Mouse (Mus musculus) CH12.LX (cell line): ENCODE measurements at regions not wholly inside any gene's neighbourhood (a gene's known extent, or its start where the extent isn't known, plus 50 kb on each side); places are given as distances from the start of the nearest gene placed in this dataset.

Experiments used
- DNase-seq: peaks from one replicate; pipeline ENCODE4 v3.0.0-alpha.2; 2013; ENCODE audit errors: extremely low read depth
- H3K27ac ChIP-seq: 2 replicates; pipeline ENCODE4 v1.5.1; 2012; ENCODE audit warnings: low read depth, mild to moderate bottlenecking, control low read depth, moderate library complexity; ENCODE audit not compliant: insufficient read depth
- H3K27me3 ChIP-seq: replicated peaks from 2 replicates; pipeline ENCODE3; 2012; ENCODE audit warnings: inconsistent platforms
- H3K36me3 ChIP-seq, 2 experiments: replicated peaks in 1 of 2; 2 replicates each; pipeline versions ENCODE3 to v1.6.1; 2012; ENCODE audit warnings: inconsistent platforms in 1 of 2, low read length in 1 of 2, mild to moderate bottlenecking in 1 of 2, mixed read lengths in 1 of 2, moderate library complexity in 1 of 2; ENCODE audit not compliant: control insufficient read depth in 1 of 2, insufficient read depth in 1 of 2
- H3K4me1 ChIP-seq, 2 experiments: 2 replicates each; pipeline ENCODE4 v1.6.1; 2012; ENCODE audit warnings: inconsistent platforms in 1 of 2, moderate library complexity in 1 of 2; ENCODE audit not compliant: insufficient read depth in 2 of 2, control insufficient read depth in 1 of 2
- H3K4me2 ChIP-seq: 2 replicates; pipeline ENCODE4 v1.6.1; 2012; ENCODE audit warnings: low read depth, mild to moderate bottlenecking, control low read depth; ENCODE audit not compliant: poor library complexity, insufficient read depth, severe bottlenecking
- H3K4me3 ChIP-seq, 3 experiments: fragments of 150-350 bp in 1 of 3; sonication (generic) in 1 of 3; replicated peaks in 1 of 3; 2 replicates each; pipeline versions ENCODE3 to v1.5.1; 2011 to 2012; ENCODE audit warnings: low read depth in 2 of 3, low read length in 2 of 3, mild to moderate bottlenecking in 2 of 3, moderate library complexity in 2 of 3, control low read depth in 1 of 3, improper control_type of control experiment in 1 of 3, inconsistent platforms in 1 of 3, mixed read lengths in 1 of 3; ENCODE audit not compliant: poor library complexity in 1 of 3
- H3K79me2 ChIP-seq: replicated peaks from 2 replicates; pipeline ENCODE4 v1.6.1; 2012; ENCODE audit warnings: mild to moderate bottlenecking, moderate library complexity; ENCODE audit not compliant: control insufficient read depth, poor library complexity, insufficient read depth, severe bottlenecking; ENCODE audit errors: extremely low read depth
- H3K9ac ChIP-seq: 2 replicates; pipeline ENCODE4 v1.6.1; 2012; ENCODE audit warnings: low read depth, mild to moderate bottlenecking, control low read depth, moderate library complexity; ENCODE audit not compliant: insufficient read depth
- H3K9me3 ChIP-seq: replicated peaks from 2 replicates; pipeline ENCODE3; 2012; ENCODE audit warnings: low read length, inconsistent platforms, mixed read lengths
- BHLHE40 ChIP-seq: IDR thresholded peaks from 2 replicates; pipeline ENCODE4 v1.6.1; 2011; ENCODE audit warnings: mild to moderate bottlenecking, low read depth, low read length, improper control_type of control experiment
- CHD1 ChIP-seq: IDR thresholded peaks from 2 replicates; pipeline ENCODE4 v1.6.1; 2012; ENCODE audit warnings: low read depth, low read length, improper control_type of control experiment, inconsistent platforms
- CTCF ChIP-seq, 2 experiments: IDR thresholded peaks in 1 of 2; conservative IDR thresholded peaks in 1 of 2; 2 replicates each; pipeline ENCODE4 v1.5.1; 2011 to 2012; ENCODE audit warnings: low read depth in 2 of 2, low read length in 2 of 2, improper control_type of control experiment in 1 of 2, inconsistent platforms in 1 of 2, mild to moderate bottlenecking in 1 of 2, moderate library complexity in 1 of 2
- E2F4 ChIP-seq: IDR thresholded peaks from 2 replicates; pipeline ENCODE4 v1.6.1; 2011; ENCODE audit warnings: low read depth, low read length, improper control_type of control experiment; ENCODE audit not compliant: insufficient replicate concordance
- EP300 ChIP-seq: IDR thresholded peaks from 2 replicates; pipeline ENCODE4 v1.6.1; 2011; ENCODE audit warnings: low read length, improper control_type of control experiment
- ETS1 ChIP-seq: conservative IDR thresholded peaks from 2 replicates; pipeline ENCODE4 v1.6.1; 2012; ENCODE audit warnings: low read depth, mild to moderate bottlenecking, inconsistent platforms, low read length, improper control_type of control experiment, moderate library complexity
- HCFC1 ChIP-seq: IDR thresholded peaks from 2 replicates; pipeline ENCODE4 v1.6.1; 2012; ENCODE audit warnings: low read depth, mild to moderate bottlenecking, inconsistent platforms, low read length, improper control_type of control experiment
- IRF4 ChIP-seq: IDR thresholded peaks from 2 replicates; pipeline ENCODE4 v1.6.1; 2014; ENCODE audit warnings: low read depth, mild to moderate bottlenecking, inconsistent platforms, low read length, improper control_type of control experiment
- JUN ChIP-seq: IDR thresholded peaks from 2 replicates; pipeline ENCODE4 v1.6.1; 2011; ENCODE audit warnings: low read depth, mild to moderate bottlenecking, low read length, improper control_type of control experiment, moderate library complexity; ENCODE audit not compliant: insufficient read depth
- JUND ChIP-seq: conservative IDR thresholded peaks from 2 replicates; pipeline ENCODE4 v1.6.1; 2011; ENCODE audit warnings: low read depth, low read length, improper control_type of control experiment
- KAT2A ChIP-seq: IDR thresholded peaks from 2 replicates; pipeline ENCODE4 v1.6.1; 2012; ENCODE audit warnings: low read length, improper control_type of control experiment, inconsistent platforms; ENCODE audit not compliant: insufficient replicate concordance
- MAFK ChIP-seq: IDR thresholded peaks from 2 replicates; pipeline ENCODE4 v1.6.1; 2011; ENCODE audit warnings: low read length, improper control_type of control experiment; ENCODE audit not compliant: insufficient replicate concordance
- MEF2A ChIP-seq: IDR thresholded peaks from 2 replicates; pipeline ENCODE4 v1.6.1; 2014; ENCODE audit warnings: low read depth, mild to moderate bottlenecking, inconsistent platforms, low read length, improper control_type of control experiment, borderline replicate concordance
- MYC ChIP-seq: IDR thresholded peaks from 2 replicates; pipeline ENCODE4 v1.6.1; 2011; ENCODE audit warnings: low read depth, mild to moderate bottlenecking, improper control_type of control experiment, low read length
- NELFE ChIP-seq: IDR thresholded peaks from 2 replicates; pipeline ENCODE4 v1.6.1; 2011; ENCODE audit warnings: low read depth, low read length, improper control_type of control experiment
- NRF1 ChIP-seq: IDR thresholded peaks from 2 replicates; pipeline ENCODE4 v1.6.1; 2014; ENCODE audit warnings: low read depth, mild to moderate bottlenecking, inconsistent platforms, low read length, improper control_type of control experiment, moderate library complexity
- PAX5 ChIP-seq: IDR thresholded peaks from 2 replicates; pipeline ENCODE4 v1.6.1; 2012; ENCODE audit warnings: low read length, inconsistent platforms, mixed read lengths
- RAD21 ChIP-seq: IDR thresholded peaks from 2 replicates; pipeline ENCODE4 v1.6.1; 2011; ENCODE audit warnings: low read depth, mild to moderate bottlenecking, low read length, improper control_type of control experiment, moderate library complexity
- SMC3 ChIP-seq: IDR thresholded peaks from 2 replicates; pipeline ENCODE4 v1.6.1; 2011; ENCODE audit warnings: low read depth, low read length, improper control_type of control experiment
- TBP ChIP-seq: conservative IDR thresholded peaks from 2 replicates; pipeline ENCODE4 v1.6.1; 2011; ENCODE audit warnings: low read depth, low read length, improper control_type of control experiment
- TCF12 ChIP-seq: IDR thresholded peaks from 2 replicates; pipeline ENCODE4 v1.6.1; 2014; ENCODE audit warnings: low read depth, mild to moderate bottlenecking, inconsistent platforms, low read length, improper control_type of control experiment
- UBTF ChIP-seq: IDR thresholded peaks from 2 replicates; pipeline ENCODE4 v1.6.1; 2012; ENCODE audit warnings: low read depth, mild to moderate bottlenecking, inconsistent platforms, low read length, improper control_type of control experiment, moderate library complexity
- USF1 ChIP-seq: IDR thresholded peaks from 2 replicates; pipeline ENCODE4 v1.6.1; 2014; ENCODE audit warnings: low read depth, mild to moderate bottlenecking, inconsistent platforms, low read length, improper control_type of control experiment
- USF2 ChIP-seq: conservative IDR thresholded peaks from 2 replicates; pipeline ENCODE4 v1.6.1; 2011; ENCODE audit warnings: low read depth, low read length, improper control_type of control experiment
- ZC3H11A ChIP-seq: IDR thresholded peaks from 2 replicates; pipeline ENCODE4 v1.6.1; 2012; ENCODE audit warnings: low read depth, mild to moderate bottlenecking, inconsistent platforms, low read length, improper control_type of control experiment
- ZKSCAN1 ChIP-seq: IDR thresholded peaks from 2 replicates; pipeline ENCODE4 v1.6.1; 2012; ENCODE audit warnings: low read depth, inconsistent platforms, low read length, improper control_type of control experiment, borderline replicate concordance
- dilution Hi-C: fragments of 300-500 bp; cut with MboI; formaldehyde crosslinking; loops from 2 replicates; pipeline ENCODE4 v1.14.3; 2020; ENCODE audit warnings: low sequenced_read_pairs; ENCODE audit not compliant: extremely low pct_unique_long_range_greater_than_20kb, extremely low pct_ligation_motif_present
- in situ Hi-C: fragments of 300-500 bp; cut with MboI; formaldehyde crosslinking; loops from 3 replicates; pipeline ENCODE4 v1.14.3; 2019; ENCODE audit warnings: low sequenced_read_pairs, low pct_ligation_motif_present, low pct_unique_long_range_greater_than_20kb, mixed read lengths

DNA sequence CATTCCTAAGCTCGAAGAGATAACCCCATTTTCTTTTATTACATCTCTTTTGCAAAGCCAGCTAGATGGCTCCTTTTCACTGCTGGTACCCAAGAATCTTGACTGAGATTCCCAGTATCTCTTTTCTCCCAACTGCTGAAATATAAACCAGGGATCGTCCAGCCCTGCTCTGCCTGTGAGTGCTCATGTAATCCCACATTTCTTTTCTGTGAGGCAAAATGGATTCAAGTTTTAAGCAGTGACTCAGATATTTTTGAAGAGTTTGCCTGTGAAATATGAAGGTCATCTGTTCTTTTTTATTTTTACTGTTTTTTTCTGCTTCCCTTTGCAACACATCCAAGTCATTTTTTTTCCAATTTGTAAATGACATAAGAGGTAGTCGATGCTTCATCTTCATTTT lies 363.2 kb upstream of the Sphkap start:
- H3K4me1 ChIP-seq, result no peaks in the 10 kb centered on the region
- H3K27me3 ChIP-seq, result no peaks in the 10 kb centered on the region
- dilution Hi-C loops, result no loop called here
- H3K36me3 ChIP-seq, result no peaks in the 10 kb centered on the region
- no peak overlapping the region for H3K27ac ChIP-seq
- no peak overlapping the region for H3K4me3 ChIP-seq
- no peak for DNase-seq
- TF ChIP-seq BHLHE40, result no peak
- no peak for TF ChIP-seq USF1
- TF ChIP-seq ZKSCAN1, result no peak
- TF ChIP-seq MYC, result no peak
- no peak for TF ChIP-seq TCF12
- TF ChIP-seq EP300, result no peak
- no peak for TF ChIP-seq ETS1
- no peak for TF ChIP-seq IRF4
- TF ChIP-seq NELFE, result no peak
- TF ChIP-seq USF2, result no peak
- TF ChIP-seq CTCF (conservative IDR thresholded peaks at IDR 0.05 in 1 of 2, IDR thresholded peaks at IDR 0.05 in 1 of 2; ENCODE audit: low read depth in 2 of 2, low read length in 2 of 2), result no peak
- no peak for TF ChIP-seq KAT2A
- TF ChIP-seq MAFK, result no peak
- no peak for TF ChIP-seq NRF1
- no peak for TF ChIP-seq RAD21
- no peak for TF ChIP-seq CHD1
- TF ChIP-seq SMC3, result no peak
- TF ChIP-seq JUN, result no peak
- no peak for TF ChIP-seq ZC3H11A
- TF ChIP-seq HCFC1, result no peak
- no peaks in the 10 kb centered on the region for H3K79me2 ChIP-seq
- no peak overlapping the region for H3K9ac ChIP-seq
- in situ Hi-C loops, result no loop called here
- H3K4me2 ChIP-seq, result no peak overlapping the region
- H3K9me3 ChIP-seq, result no peaks in the 10 kb centered on the region

DNA sequence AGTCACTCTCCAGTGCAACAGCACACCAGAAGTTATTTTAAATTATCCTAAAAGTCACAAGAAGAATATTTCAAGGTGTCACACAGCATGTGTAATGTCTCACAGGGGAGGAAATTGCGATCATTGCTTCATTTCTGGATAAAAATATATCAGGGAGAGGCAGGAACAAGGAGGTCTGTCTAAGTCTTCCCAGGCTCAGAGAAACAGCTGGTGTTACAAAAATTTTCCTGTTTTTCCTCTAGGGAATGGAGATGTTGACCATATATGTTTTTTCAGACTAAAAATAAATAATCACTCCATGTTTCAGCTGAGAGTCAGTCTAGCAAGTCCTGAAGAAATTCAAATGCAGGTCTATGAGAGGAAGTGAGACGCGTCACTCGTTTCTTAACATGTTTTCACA lies 353.5 kb upstream of the Sphkap start:
- Histone ChIP-seq H3K27ac (no peak overlapping the region), H3K27me3 (no peaks in the 10 kb centered on the region), H3K9me3 (no peaks in the 10 kb centered on the region), H3K9ac (no peak overlapping the region), H3K79me2 (no peaks in the 10 kb centered on the region)
- dilution Hi-C loops, result no loop called here
- TF ChIP-seq ETS1 (no peak), MYC (no peak), USF2 (no peak), EP300 (no peak), PAX5 (no peak), JUN (no peak), JUND (no peak), NELFE (no peak), NRF1 (no peak), ZC3H11A (no peak), KAT2A (no peak), IRF4 (no peak), UBTF (no peak), RAD21 (no peak), CTCF (conservative IDR thresholded peaks at IDR 0.05 in 1 of 2, IDR thresholded peaks at IDR 0.05 in 1 of 2; ENCODE audit: low read depth in 2 of 2, low read length in 2 of 2) (no peak), TBP (no peak), MAFK (no peak), MEF2A (no peak), E2F4 (no peak)
- TF ChIP-seq, all 38 proteins: peak for 0
- Histone ChIP-seq H3K4me3 (no peak overlapping the region), H3K36me3 (no peaks in the 10 kb centered on the region), H3K4me2 (no peak overlapping the region), H3K4me1 (no peaks in the 10 kb centered on the region)
- in situ Hi-C loops, result no loop called here
- no peak for DNase-seq
